Mouse (Mus musculus): ENCODE measurements around the gene Fam173b.

Fam173b gene

GRCm38 (mm10) chr15:31601646-31602374, at the start of gene Fam173b, which contains the start of gene Cct5:
Fam173b (plus strand) TSS chr15:31601852.
Cct5 (minus strand) TSS chr15:31601804.
- ChIA-PET CTCF (interaction anchor here in 2 of 4 experiments (0.7 to 1.3 kb wide), 3 partner anchors 187 to 293 kb away, joined by 3 to 6 read pairs (median 3); no protein-coding TSS in a partner anchor), POLR2A (interaction anchor here (0.6 to 6.6 kb wide), 100 partner anchors 8 to 952 kb away, joined by 3 to 138 read pairs (median 4); partner anchors contain the start of genes Ropn1l (in 2 of the 4), Sema5a (in 2 of the 4), Cmbl (in 1 of the 4) and Dap (in 1 of the 4))

DNA sequence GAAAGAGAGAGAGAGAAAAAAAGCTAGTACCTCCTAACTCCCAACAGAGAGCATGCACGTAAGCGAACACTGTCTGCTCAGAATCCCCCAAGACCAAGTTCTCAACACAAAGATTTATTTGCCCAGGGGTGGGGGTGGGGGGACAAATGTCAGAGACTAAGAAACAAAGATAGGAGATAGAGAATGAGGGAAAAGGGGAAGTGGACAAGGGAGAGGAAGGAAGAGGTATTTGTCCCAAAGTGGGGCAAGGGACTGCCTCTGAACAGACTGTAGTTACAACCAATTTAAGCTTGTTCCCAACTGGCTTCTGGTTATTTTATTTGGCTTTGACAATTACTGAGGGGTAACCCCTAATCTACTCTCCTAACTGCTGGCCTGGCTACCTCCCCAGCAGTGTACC, 46.8 kb upstream of the Fam173b start:
- ChIA-PET POLR2A (interaction anchor here in 2 of 4 experiments (0.6 to 1.2 kb wide), 6 partner anchors 14 to 362 kb away, joined by 3 to 4 read pairs (median 3); partner anchors contain the start of genes Cct5 (in 1 of the 2) and Fam173b (in 1 of the 2)), CTCF (no interaction called here)

DNA sequence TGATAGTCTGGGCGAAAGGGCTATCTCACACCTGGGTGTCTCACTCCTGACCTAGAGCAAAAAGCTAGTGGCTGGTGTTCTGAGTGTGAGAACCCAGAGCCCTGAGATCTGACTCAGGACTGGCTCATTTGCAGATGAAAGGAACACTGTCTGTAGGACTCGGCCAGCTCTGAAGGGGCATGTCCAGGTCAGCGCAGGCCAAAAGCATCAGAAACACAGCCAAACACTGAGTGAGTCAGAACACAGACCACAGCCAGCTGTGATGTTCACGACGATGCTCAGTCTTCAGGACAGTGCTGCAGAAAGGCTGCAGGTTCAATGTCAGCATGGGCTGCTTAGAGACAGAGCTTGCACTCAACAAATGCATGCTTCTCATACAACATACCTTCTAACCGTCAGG, 40.3 kb upstream of the Fam173b start:
- CTCF ChIA-PET, result interaction anchor here in 1 of 4 experiments (0.7 kb wide), 1 partner anchor 24 kb away, joined by 3 read pairs; no protein-coding TSS in a partner anchor
- POLR2A ChIA-PET, result interaction anchor here (0.5 to 5.0 kb wide), 23 partner anchors 10 to 287 kb away, joined by 3 to 36 read pairs (median 4); partner anchors contain the start of genes Cct5 (in 2 of the 4), Fam173b (in 2 of the 4) and March6 (in 1 of the 4)

DNA sequence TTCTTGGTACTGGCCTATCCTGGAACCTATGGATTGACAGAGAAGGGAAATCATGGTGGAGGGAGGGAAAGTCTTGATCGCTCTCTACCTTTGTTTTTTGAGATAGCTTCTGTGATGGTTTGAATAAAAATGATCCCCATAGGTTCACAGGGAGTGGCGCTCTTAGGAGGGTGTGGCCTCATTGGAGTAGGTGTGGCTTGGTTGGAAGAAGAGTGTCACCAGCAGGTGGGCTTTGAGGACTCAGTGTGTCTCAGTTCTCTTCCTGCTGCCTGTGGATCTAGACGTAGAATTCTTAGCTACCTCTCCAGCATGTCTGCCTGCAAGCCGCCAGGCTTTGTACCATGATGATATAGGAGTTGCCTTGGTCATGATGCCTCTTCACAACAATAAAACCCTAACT, 39.7 kb upstream of the Fam173b start:
- POLR2A ChIA-PET, result interaction anchor here (0.5 to 5.0 kb wide), 28 partner anchors 11 to 555 kb away, joined by 3 to 36 read pairs (median 4); partner anchors contain the start of genes Cct5 (in 2 of the 4), Fam173b (in 2 of the 4) and March6 (in 1 of the 4)
- CTCF ChIA-PET, result interaction anchor here in 3 of 4 experiments (0.5 to 0.7 kb wide), 4 partner anchors 23 to 819 kb away, joined by 3 to 5 read pairs (median 4); no protein-coding TSS in a partner anchor

DNA sequence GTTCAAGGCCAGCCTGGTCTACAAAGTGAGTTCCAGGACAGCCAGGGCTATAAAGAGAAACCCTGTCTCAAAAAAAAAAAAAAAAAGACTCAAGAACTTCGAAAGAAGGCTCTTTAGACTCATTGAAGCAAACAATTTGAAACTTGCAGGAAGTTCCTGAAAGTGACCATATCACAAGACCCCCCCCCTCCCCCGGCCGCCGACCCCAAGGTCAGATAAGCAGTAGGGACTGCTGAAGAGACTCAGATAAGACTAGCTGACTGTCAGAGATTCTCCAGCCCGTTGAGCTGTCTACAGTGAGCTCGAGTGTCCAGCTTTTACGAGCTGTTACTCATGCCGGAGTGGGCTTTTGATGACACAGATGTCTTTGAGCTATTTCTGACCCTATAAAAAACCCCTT, 38.8 kb upstream of the Fam173b start:
- ChIA-PET POLR2A (interaction anchor here (0.7 to 5.0 kb wide), 15 partner anchors 9 to 121 kb away, joined by 3 to 36 read pairs (median 5); partner anchors contain the start of genes Cct5 (in 2 of the 4) and Fam173b (in 2 of the 4)), CTCF (interaction anchor here in 1 of 4 experiments (0.7 kb wide), 1 partner anchor 818 kb away, joined by 5 read pairs; no protein-coding TSS in a partner anchor)

GRCm38 (mm10) chr15:31563577-31564546, 37.8 kb upstream of the Fam173b start:
- ChIA-PET CTCF (no interaction called here), POLR2A (interaction anchor here (0.6 to 5.0 kb wide), 12 partner anchors 8 to 82 kb away, joined by 3 to 36 read pairs (median 4); partner anchors contain the start of genes Cct5 (in 1 of the 4) and Fam173b (in 1 of the 4))

GRCm38 (mm10) chr15:31565184-31565583, 36.5 kb upstream of the Fam173b start, which contains the start of gene Cmbl:
Cmbl (plus strand) TSS chr15:31565389.
- ChIA-PET CTCF (no interaction called here), POLR2A (interaction anchor here in 1 of 4 experiments (0.5 to 5.0 kb wide), 4 partner anchors 8 to 36 kb away, joined by 3 to 36 read pairs (median 3); partner anchors contain the start of genes Cct5 and Fam173b)

DNA sequence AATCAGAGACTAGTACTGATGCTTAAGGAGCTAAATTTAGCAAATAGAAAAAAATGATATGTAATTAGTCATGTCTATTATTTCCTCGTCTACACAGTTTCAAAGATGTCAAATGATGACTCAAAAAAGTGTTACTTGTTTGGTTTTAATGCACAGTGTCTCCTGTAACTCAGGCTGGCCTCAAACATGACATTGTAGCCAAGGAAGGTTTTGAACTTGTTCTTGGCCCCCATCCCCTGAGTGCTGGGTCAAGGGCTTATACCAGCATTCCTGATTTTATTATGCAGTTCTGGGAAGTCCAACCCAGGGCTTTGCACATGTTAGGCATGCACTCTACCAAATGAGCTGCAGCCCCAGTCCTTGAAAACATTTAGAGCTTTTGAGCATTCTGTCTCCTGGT, 35.9 kb upstream of the Fam173b start:
- CTCF ChIA-PET, result no interaction called here
- POLR2A ChIA-PET, result interaction anchor here in 1 of 4 experiments (0.9 to 5.0 kb wide), 4 partner anchors 9 to 36 kb away, joined by 3 to 36 read pairs (median 3); partner anchors contain the start of genes Cct5 and Fam173b

DNA sequence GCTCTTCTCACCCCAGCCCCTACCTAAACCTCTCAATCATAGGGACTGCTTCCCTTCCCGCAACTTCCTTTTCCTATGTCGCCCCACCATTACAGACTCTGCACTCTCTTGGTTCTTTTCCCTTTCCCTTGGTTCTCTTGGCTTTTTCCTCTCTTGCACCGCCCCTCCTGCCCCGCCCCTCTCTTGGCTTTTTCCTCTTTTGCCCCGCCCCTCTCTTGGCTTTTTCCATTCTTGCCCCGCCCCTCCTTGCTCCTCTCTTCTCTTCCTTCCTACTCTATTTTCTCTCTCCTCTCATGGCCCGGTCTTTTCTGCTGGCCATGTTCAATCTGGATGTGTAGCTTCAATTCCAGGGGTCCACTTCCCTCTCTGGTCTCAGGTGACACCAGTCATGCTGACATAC, 34.2 kb upstream of the Fam173b start:
- POLR2A ChIA-PET, result interaction anchor here in 3 of 4 experiments (0.6 to 2.0 kb wide), 6 partner anchors 10 to 35 kb away, joined by 3 to 8 read pairs (median 3); partner anchors contain the start of genes Cct5 (in 1 of the 3) and Fam173b (in 1 of the 3)
- CTCF ChIA-PET, result no interaction called here

- POLR2A ChIA-PET, result interaction anchor here in 3 of 4 experiments (0.5 to 2.1 kb wide), 9 partner anchors 9 to 126 kb away, joined by 3 to 8 read pairs (median 3); partner anchors contain the start of genes Cct5 (in 3 of the 3) and Fam173b (in 3 of the 3)
- CTCF ChIA-PET, result no interaction called here
These were observed 33.1 kb upstream of the Fam173b start for GRCm38 (mm10) chr15:31568581-31568996.

GRCm38 (mm10) chr15:31569325-31570022, 32.2 kb upstream of the Fam173b start:
- ChIA-PET POLR2A (interaction anchor here in 2 of 4 experiments (0.6 to 2.1 kb wide), 6 partner anchors 15 to 127 kb away, joined by 3 to 8 read pairs (median 3); partner anchors contain the start of genes Cct5 (in 2 of the 2) and Fam173b (in 2 of the 2)), CTCF (no interaction called here)

- ChIA-PET CTCF (no interaction called here), POLR2A (interaction anchor here in 2 of 4 experiments (1.0 to 1.8 kb wide), 3 partner anchors 7 to 32 kb away, joined by 4 to 6 read pairs (median 4); no protein-coding TSS in a partner anchor)
These were observed 30.7 kb upstream of the Fam173b start for GRCm38 (mm10) chr15:31570959-31571358.

- POLR2A ChIA-PET, result interaction anchor here in 2 of 4 experiments (1.0 to 1.8 kb wide), 4 partner anchors 9 to 31 kb away, joined by 4 to 6 read pairs (median 4); no protein-coding TSS in a partner anchor
- CTCF ChIA-PET, result interaction anchor here in 1 of 4 experiments (0.5 to 0.6 kb wide), 2 partner anchors 12 to 265 kb away, joined by 3 read pairs; no protein-coding TSS in a partner anchor
These were observed 29.5 kb upstream of the Fam173b start for GRCm38 (mm10) chr15:31571906-31572722.

DNA sequence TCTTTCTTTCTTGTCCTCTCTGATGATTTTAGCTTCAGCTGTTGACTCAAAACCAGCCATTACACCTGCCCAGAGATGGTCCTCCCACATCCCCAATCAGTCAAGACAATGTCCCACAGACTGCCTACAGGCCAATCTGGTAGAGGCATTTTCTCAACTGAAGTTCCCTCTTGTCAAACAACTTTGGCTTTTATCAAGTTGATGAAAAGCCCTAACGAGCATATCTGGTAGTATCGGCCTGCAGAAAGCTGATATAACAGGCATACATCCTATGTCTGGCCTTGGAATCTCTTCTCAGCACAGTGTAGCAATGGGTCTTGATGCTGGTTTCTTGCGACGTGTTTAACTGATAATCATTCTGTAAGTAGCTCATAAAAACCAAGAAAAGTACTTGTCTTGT, 28.4 kb upstream of the Fam173b start:
- CTCF ChIA-PET, result no interaction called here
- POLR2A ChIA-PET, result interaction anchor here in 1 of 4 experiments (0.6 to 1.1 kb wide), 3 partner anchors 16 to 86 kb away, joined by 3 to 7 read pairs (median 3); partner anchors contain the start of genes Cct5 and Fam173b

- ChIA-PET CTCF (no interaction called here), POLR2A (interaction anchor here in 1 of 4 experiments (0.6 to 1.1 kb wide), 4 partner anchors 15 to 86 kb away, joined by 3 to 7 read pairs (median 3); partner anchors contain the start of genes Cct5 and Fam173b)
These were observed 28.0 kb upstream of the Fam173b start for GRCm38 (mm10) chr15:31573692-31574091.

DNA sequence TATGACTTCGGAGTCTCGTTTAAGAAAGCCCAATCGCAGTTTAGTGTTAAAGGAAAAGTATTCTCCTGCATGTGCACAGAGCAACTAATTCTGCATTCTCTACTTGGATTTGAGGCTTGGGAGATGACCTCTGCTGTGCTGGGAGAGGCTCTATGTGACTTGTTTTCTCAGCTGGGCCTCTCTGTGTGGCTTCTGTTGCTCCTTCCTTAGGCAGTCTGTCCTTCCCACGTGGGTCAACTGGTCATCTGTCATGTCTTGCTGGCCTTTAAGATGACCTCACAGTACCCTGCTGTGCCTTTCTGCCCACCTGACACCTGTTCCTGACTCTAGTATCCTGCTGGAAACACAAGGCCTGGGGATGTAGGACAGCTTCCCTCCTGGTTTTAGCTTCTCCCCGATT, 25.6 kb upstream of the Fam173b start:
- CTCF ChIA-PET, result no interaction called here
- POLR2A ChIA-PET, result interaction anchor here in 1 of 4 experiments (0.6 kb wide), 1 partner anchor 14 kb away, joined by 4 read pairs; no protein-coding TSS in a partner anchor

Measured in embryonic stem cell, embryonic (primary cell).